Mouse (Mus musculus): Measurements from ENCODE around the gene Ndufa4l2. TPM values are rescaled to one million over a fixed set of nuclear protein-coding genes. Genes with fewer than 3 reads are reported as not detected.
A peak's percentile ranks its signal among the peaks of the same experiment; 100 is the strongest.

The Ndufa4l2 gene
- polyA plus RNA-seq, 1 experiment from 2014 or later = 23.1 TPM

- Histone ChIP-seq H3K9me3 (ENCODE audit: low read length) (no peaks in the 10 kb centered on the region), H3K4me2 (ENCODE audit: low read depth, low read length) (no peak overlapping the region), H3K27me3 (ENCODE audit: insufficient read depth, low read length) (no peaks in the 10 kb centered on the region), H3K9ac (replicated peaks) (no peak overlapping the region), H3K27ac (ENCODE audit: low read depth) (no peak overlapping the region), H3K36me3 (replicated peaks; ENCODE audit: insufficient read depth, low read length) (peaks cover 52% of the 10 kb centered on the region), H3K4me3 (ENCODE audit: low read depth, low read length) (no peak overlapping the region), H3K4me1 (ENCODE audit: insufficient read depth) (no peaks in the 10 kb centered on the region)
- DNase-seq (no peak), ATAC-seq (no peak)
- TF ChIP-seq EP300 (IDR thresholded peaks at IDR 0.05; ENCODE audit: low read depth) (no peak), CTCF (IDR thresholded peaks at IDR 0.05; ENCODE audit: low read depth) (peak; percentile 52)
- WGBS (ENCODE audit: insufficient replicate concordance) = 91% methylated on average over 7 of the region's 7 CpGs
These were observed 31.7 kb downstream of the Ndufa4l2 start for GRCm38 (mm10) chr10:127546505-127546904.

- TF ChIP-seq EP300 (IDR thresholded peaks at IDR 0.05; ENCODE audit: low read depth) = no peak
- TF ChIP-seq CTCF (IDR thresholded peaks at IDR 0.05; ENCODE audit: low read depth) = no peak
These were observed 33.5 kb downstream of the Ndufa4l2 start for GRCm38 (mm10) chr10:127548236-127548635.

GRCm38 (mm10) chr10:127549892-127550291 lies 35.1 kb downstream of the Ndufa4l2 start:
- Histone ChIP-seq H3K9me3 (ENCODE audit: low read length) (no peaks in the 10 kb centered on the region), H3K4me3 (ENCODE audit: low read depth, low read length) (no peak overlapping the region), H3K4me2 (ENCODE audit: low read depth, low read length) (no peak overlapping the region), H3K27ac (ENCODE audit: low read depth) (no peak overlapping the region), H3K36me3 (replicated peaks; ENCODE audit: insufficient read depth, low read length) (peaks cover 62% of the 10 kb centered on the region), H3K27me3 (ENCODE audit: insufficient read depth, low read length) (no peaks in the 10 kb centered on the region), H3K4me1 (ENCODE audit: insufficient read depth) (no peaks in the 10 kb centered on the region), H3K9ac (replicated peaks) (no peak overlapping the region)
- ATAC-seq = no peak
- WGBS (ENCODE audit: insufficient replicate concordance) = 84% methylated on average over 17 of the region's 17 CpGs
- DNase-seq = no peak
- TF ChIP-seq CTCF (IDR thresholded peaks at IDR 0.05; ENCODE audit: low read depth) (no peak), EP300 (IDR thresholded peaks at IDR 0.05; ENCODE audit: low read depth) (no peak)

More at GRCm38 (mm10) chr10:127548236-127548635, 33.5 kb downstream of the Ndufa4l2 start:
- H3K36me3 ChIP-seq (replicated peaks; ENCODE audit: insufficient read depth, low read length) = peaks cover 58% of the 10 kb centered on the region
- DNase-seq (no peak), ATAC-seq (no peak)
- no peak overlapping the region for H3K4me2 ChIP-seq (ENCODE audit: low read depth, low read length)
- WGBS (ENCODE audit: insufficient replicate concordance) = 88% methylated on average over 15 of the region's 15 CpGs
- no peak overlapping the region for H3K9ac ChIP-seq (replicated peaks)
- no peaks in the 10 kb centered on the region for H3K27me3 ChIP-seq (ENCODE audit: insufficient read depth, low read length)
- H3K27ac ChIP-seq (ENCODE audit: low read depth) = no peak overlapping the region
- no peaks in the 10 kb centered on the region for H3K4me1 ChIP-seq (ENCODE audit: insufficient read depth)
- no peak overlapping the region for H3K4me3 ChIP-seq (ENCODE audit: low read depth, low read length)
- no peaks in the 10 kb centered on the region for H3K9me3 ChIP-seq (ENCODE audit: low read length)

GRCm38 (mm10) chr10:127555703-127556102 lies 40.9 kb downstream of the Ndufa4l2 start:
- H3K27me3 ChIP-seq (ENCODE audit: insufficient read depth, low read length) = no peaks in the 10 kb centered on the region
- no peaks in the 10 kb centered on the region for H3K4me1 ChIP-seq (ENCODE audit: insufficient read depth)
- H3K36me3 ChIP-seq (replicated peaks; ENCODE audit: insufficient read depth, low read length) = peaks cover 69% of the 10 kb centered on the region
- DNase-seq (peak; percentile 54), ATAC-seq (peak; percentile 41; the same call in 1 of the 2 replicates)
- 78% methylated on average over 18 of the region's 18 CpGs for WGBS (ENCODE audit: insufficient replicate concordance)
- TF ChIP-seq EP300 (IDR thresholded peaks at IDR 0.05; ENCODE audit: low read depth) = no peak
- peak; percentile 84 for TF ChIP-seq CTCF (IDR thresholded peaks at IDR 0.05; ENCODE audit: low read depth)
- H3K4me3 ChIP-seq (ENCODE audit: low read depth, low read length) = no peak overlapping the region
- H3K9me3 ChIP-seq (ENCODE audit: low read length) = no peaks in the 10 kb centered on the region
- no peak overlapping the region for H3K27ac ChIP-seq (ENCODE audit: low read depth)
- H3K4me2 ChIP-seq (ENCODE audit: low read depth, low read length) = no peak overlapping the region
- H3K9ac ChIP-seq (replicated peaks) = no peak overlapping the region

- TF ChIP-seq EP300 (IDR thresholded peaks at IDR 0.05; ENCODE audit: low read depth) (no peak), CTCF (IDR thresholded peaks at IDR 0.05; ENCODE audit: low read depth) (peak; percentile 49)
- H3K9ac ChIP-seq (replicated peaks) = no peak overlapping the region
- no peaks in the 10 kb centered on the region for H3K9me3 ChIP-seq (ENCODE audit: low read length)
- DNase-seq = no peak
- 86% methylated on average over 13 of the region's 13 CpGs for WGBS (ENCODE audit: insufficient replicate concordance)
- H3K4me2 ChIP-seq (ENCODE audit: low read depth, low read length) = no peak overlapping the region
- ATAC-seq = no peak
- H3K27me3 ChIP-seq (ENCODE audit: insufficient read depth, low read length) = no peaks in the 10 kb centered on the region
- H3K4me1 ChIP-seq (ENCODE audit: insufficient read depth) = no peaks in the 10 kb centered on the region
- no peak overlapping the region for H3K4me3 ChIP-seq (ENCODE audit: low read depth, low read length)
- H3K36me3 ChIP-seq (replicated peaks; ENCODE audit: insufficient read depth, low read length) = peaks cover 72% of the 10 kb centered on the region
- H3K27ac ChIP-seq (ENCODE audit: low read depth) = no peak overlapping the region
These were observed 42.6 kb downstream of the Ndufa4l2 start for GRCm38 (mm10) chr10:127557397-127557796.

GRCm38 (mm10) chr10:127561145-127561544 lies 46.4 kb downstream of the Ndufa4l2 start:
- no peak overlapping the region for H3K4me3 ChIP-seq (ENCODE audit: low read depth, low read length)
- no peak for TF ChIP-seq EP300 (IDR thresholded peaks at IDR 0.05; ENCODE audit: low read depth)
- TF ChIP-seq CTCF (IDR thresholded peaks at IDR 0.05; ENCODE audit: low read depth) = peak; percentile 53
- no peak overlapping the region for H3K27ac ChIP-seq (ENCODE audit: low read depth)
- no peaks in the 10 kb centered on the region for H3K27me3 ChIP-seq (ENCODE audit: insufficient read depth, low read length)
- no peak for DNase-seq
- H3K4me2 ChIP-seq (ENCODE audit: low read depth, low read length) = no peak overlapping the region
- no peak for ATAC-seq
- no peaks in the 10 kb centered on the region for H3K4me1 ChIP-seq (ENCODE audit: insufficient read depth)
- no peak overlapping the region for H3K9ac ChIP-seq (replicated peaks)
- H3K9me3 ChIP-seq (ENCODE audit: low read length) = no peaks in the 10 kb centered on the region
- H3K36me3 ChIP-seq (replicated peaks; ENCODE audit: insufficient read depth, low read length) = peaks cover 57% of the 10 kb centered on the region

- Histone ChIP-seq H3K4me1 (ENCODE audit: insufficient read depth) (no peaks in the 10 kb centered on the region), H3K27me3 (ENCODE audit: insufficient read depth, low read length) (no peaks in the 10 kb centered on the region), H3K9ac (replicated peaks) (no peak overlapping the region), H3K36me3 (replicated peaks; ENCODE audit: insufficient read depth, low read length) (peaks cover 42% of the 10 kb centered on the region), H3K4me3 (ENCODE audit: low read depth, low read length) (no peak overlapping the region), H3K9me3 (ENCODE audit: low read length) (no peaks in the 10 kb centered on the region), H3K4me2 (ENCODE audit: low read depth, low read length) (no peak overlapping the region), H3K27ac (ENCODE audit: low read depth) (no peak overlapping the region)
- 36% methylated on average over 8 of the region's 8 CpGs for WGBS (ENCODE audit: insufficient replicate concordance)
- ATAC-seq (no peak), DNase-seq (no peak)
- TF ChIP-seq EP300 (IDR thresholded peaks at IDR 0.05; ENCODE audit: low read depth) (no peak), CTCF (IDR thresholded peaks at IDR 0.05; ENCODE audit: low read depth) (no peak)
These were observed 49.1 kb downstream of the Ndufa4l2 start for GRCm38 (mm10) chr10:127563840-127564239.

Measured in liver, postnatal 0 days (tissue).